Mouse (Mus musculus) lung, postnatal 0 days (tissue): ENCODE measurements around the gene Lamb1. TPM values are rescaled to one million over a fixed set of nuclear protein-coding genes. Genes with fewer than 3 reads are reported as not detected.

ENCODE experiments used
- ATAC-seq: fragments of 200-750 bp; cut with Nextera tagmentation; 2 replicates; pipeline ENCODE4 v1.8.0; 2017; ENCODE audit warnings: moderate library complexity
- DNase-seq: peaks from one replicate; pipeline ENCODE4 v3.0.0-alpha.2; 2016; ENCODE audit warnings: low spot score
- H3K27ac ChIP-seq: fragments of 300-500 bp; sonication (generic); 2 replicates; pipeline ENCODE4 v1.5.1; 2014; ENCODE audit warnings: antibody characterized with exemption, mild to moderate bottlenecking, low read length, mixed read lengths
- H3K27me3 ChIP-seq: fragments of 300-500 bp; sonication (generic); replicated peaks from 2 replicates; pipeline ENCODE4 v1.6.1; 2014; ENCODE audit warnings: low read length, mixed read lengths; ENCODE audit not compliant: insufficient read depth
- H3K36me3 ChIP-seq: fragments of 300-500 bp; sonication (generic); 2 replicates; pipeline ENCODE4 v1.6.1; 2014; ENCODE audit warnings: low read length, mixed read lengths; ENCODE audit not compliant: insufficient read depth
- H3K4me1 ChIP-seq: fragments of 300-500 bp; sonication (generic); 2 replicates; pipeline ENCODE4 v1.6.1; 2014; ENCODE audit warnings: antibody characterized with exemption, low read depth, low read length, mixed read lengths; ENCODE audit not compliant: insufficient read depth
- H3K4me2 ChIP-seq: fragments of 300-500 bp; sonication (generic); replicated peaks from 2 replicates; pipeline ENCODE4 v1.6.1; 2014; ENCODE audit warnings: low read depth, mild to moderate bottlenecking, low read length, moderate library complexity, mixed read lengths
- H3K4me3 ChIP-seq: fragments of 300-500 bp; sonication (generic); 2 replicates; pipeline ENCODE4 v1.5.1; 2014; ENCODE audit warnings: low read depth, low read length
- H3K9ac ChIP-seq: fragments of 300-500 bp; sonication (generic); replicated peaks from 2 replicates; pipeline ENCODE4 v1.6.1; 2014; ENCODE audit warnings: low read depth, mild to moderate bottlenecking
- H3K9me3 ChIP-seq: fragments of 300-500 bp; sonication (generic); 2 replicates; pipeline ENCODE4 v1.6.1; 2016; ENCODE audit warnings: low read length, mixed read lengths
- CTCF ChIP-seq: IDR thresholded peaks from 2 replicates; pipeline ENCODE4 v1.5.1; 2016; ENCODE audit warnings: antibody characterized with exemption, mild to moderate bottlenecking
- EP300 ChIP-seq: IDR thresholded peaks from 2 replicates; pipeline ENCODE4 v1.6.1; 2016; ENCODE audit warnings: antibody characterized with exemption, mild to moderate bottlenecking, control low read depth
- WGBS: fragments of 180-500 bp; shearing (Covaris S2); extraction: QIAGEN DNeasy Blood & Tissue Kit; methylation state at CpG from one replicate; pipeline ENCODE4 v1.1.7; 2014; 5-methylcytosine and 5-hydroxymethylcytosine counted together
- polyA plus RNA-seq: library from polyadenylated mRNA; unstranded; fragments of >200 nt; fragmentation: Nextera tagmentation; extraction: Ambion mirVana; gene quantifications from 2 replicates; pipeline ENCODE4 v1.2.1, GENCODE M21; 2015

Lamb1 gene
- polyA plus RNA-seq, 1 experiment from 2014 or later = 56.0 TPM

DNA sequence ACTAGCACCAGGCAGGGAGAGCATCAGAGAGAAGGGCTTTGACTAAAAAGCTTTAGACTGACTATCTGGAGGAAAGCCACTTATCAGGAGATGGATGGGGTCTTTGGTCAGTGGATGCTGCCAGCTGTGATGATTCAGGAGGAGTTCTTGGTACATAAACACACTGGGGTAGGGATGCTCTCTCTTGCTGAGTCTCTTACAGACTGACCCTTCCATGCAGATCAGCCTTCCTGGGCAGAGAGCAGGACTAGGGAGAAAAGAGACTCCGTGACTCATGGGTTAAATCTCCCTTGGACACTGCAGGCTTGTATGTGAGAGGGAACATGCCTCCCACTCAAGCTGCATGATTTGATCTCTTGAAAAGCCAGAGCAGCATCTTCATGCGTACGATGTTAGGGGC is 18.9 kb upstream of the Lamb1 start:
- 62% methylated on average over 3 of the region's 3 CpGs for WGBS
- DNase-seq (no peak), ATAC-seq (peak; percentile 19; the same call in 1 of the 2 replicates)
- Histone ChIP-seq H3K36me3 (no peaks in the 10 kb centered on the region), H3K9ac (no peak overlapping the region), H3K4me1 (no peaks in the 10 kb centered on the region), H3K4me2 (no peak overlapping the region), H3K9me3 (no peaks in the 10 kb centered on the region), H3K27ac (no peak overlapping the region), H3K27me3 (no peaks in the 10 kb centered on the region), H3K4me3 (no peak overlapping the region)
- TF ChIP-seq CTCF (no peak), EP300 (no peak)

DNA sequence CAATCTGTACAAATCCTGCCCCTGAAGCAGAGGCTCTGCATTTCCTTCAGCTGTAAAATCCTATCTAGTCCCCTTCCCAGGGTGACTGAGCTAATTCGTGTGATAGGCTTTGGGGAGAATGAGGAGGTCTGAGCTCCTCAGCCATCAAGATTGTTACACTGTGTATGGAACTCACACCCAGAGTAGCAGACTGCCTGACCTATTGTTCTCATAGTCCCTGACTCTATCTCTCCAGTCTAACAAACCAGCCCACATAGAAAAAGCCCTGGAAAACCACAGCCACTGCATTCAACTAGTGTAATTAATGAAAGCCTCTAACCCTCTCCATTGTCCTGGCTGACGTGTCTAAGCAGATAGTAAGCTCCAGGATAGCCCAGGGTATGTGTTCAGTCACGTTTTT is 18.4 kb upstream of the Lamb1 start:
- 48% methylated on average over 3 of the region's 3 CpGs for whole genome bisulfite sequencing
- Histone ChIP-seq H3K9me3 (no peaks in the 10 kb centered on the region), H3K27me3 (no peaks in the 10 kb centered on the region), H3K4me2 (no peak overlapping the region), H3K9ac (no peak overlapping the region), H3K36me3 (no peaks in the 10 kb centered on the region), H3K27ac (no peak overlapping the region), H3K4me3 (no peak overlapping the region), H3K4me1 (no peaks in the 10 kb centered on the region)
- TF ChIP-seq EP300 (no peak), CTCF (no peak)
- ATAC-seq (peak; percentile 37; the same call in 1 of the 2 replicates), DNase-seq (no peak)

GRCm38 (mm10) chr12:31248165-31248564 is 16.9 kb upstream of the Lamb1 start:
- no peak overlapping the region for H3K4me2 ChIP-seq
- H3K27ac ChIP-seq = no peak overlapping the region
- no peaks in the 10 kb centered on the region for H3K36me3 ChIP-seq
- ATAC-seq = no peak
- 36% methylated on average over 3 of the region's 3 CpGs for WGBS
- no peak for DNase-seq
- no peaks in the 10 kb centered on the region for H3K9me3 ChIP-seq
- H3K4me1 ChIP-seq = no peaks in the 10 kb centered on the region
- no peaks in the 10 kb centered on the region for H3K27me3 ChIP-seq
- no peak overlapping the region for H3K9ac ChIP-seq
- no peak overlapping the region for H3K4me3 ChIP-seq
- no peak for TF ChIP-seq CTCF

DNA sequence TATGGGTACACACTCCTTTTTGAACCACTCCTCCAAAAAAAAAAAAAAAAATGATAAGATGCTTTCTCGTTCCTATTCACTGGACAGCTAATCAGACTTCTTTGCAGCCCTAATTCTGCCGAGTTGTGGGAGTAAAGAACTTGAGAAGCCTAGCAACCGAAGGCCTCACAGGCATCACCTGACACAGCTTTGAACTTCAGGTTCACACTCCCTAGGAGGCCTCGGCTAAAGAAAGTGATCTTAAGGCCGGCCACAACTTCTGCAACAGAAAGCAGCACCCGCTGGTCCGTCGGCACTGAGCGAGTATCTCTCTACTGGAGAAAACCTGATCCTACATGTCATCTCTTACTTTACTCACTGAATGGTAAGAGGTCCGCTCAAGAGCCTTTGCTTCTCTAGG is 16.4 kb upstream of the Lamb1 start:
- H3K9me3 ChIP-seq = no peaks in the 10 kb centered on the region
- no peaks in the 10 kb centered on the region for H3K4me1 ChIP-seq
- 40% methylated on average over 10 of the region's 10 CpGs for WGBS
- no peak overlapping the region for H3K4me2 ChIP-seq
- DNase-seq = no peak
- ATAC-seq = no peak
- H3K4me3 ChIP-seq = no peak overlapping the region
- no peaks in the 10 kb centered on the region for H3K27me3 ChIP-seq
- H3K9ac ChIP-seq = no peak overlapping the region
- no peaks in the 10 kb centered on the region for H3K36me3 ChIP-seq
- no peak overlapping the region for H3K27ac ChIP-seq
- TF ChIP-seq CTCF (no peak), EP300 (no peak)

GRCm38 (mm10) chr12:31252259-31252658 is 12.8 kb upstream of the Lamb1 start:
- no peaks in the 10 kb centered on the region for H3K36me3 ChIP-seq
- no peak overlapping the region for H3K27ac ChIP-seq
- DNase-seq = peak; percentile 36
- no peak for TF ChIP-seq CTCF
- no peak for TF ChIP-seq EP300
- no peak overlapping the region for H3K4me2 ChIP-seq
- 40% methylated on average over 4 of the region's 4 CpGs for WGBS
- no peak overlapping the region for H3K4me3 ChIP-seq
- H3K9me3 ChIP-seq = no peaks in the 10 kb centered on the region
- no peaks in the 10 kb centered on the region for H3K27me3 ChIP-seq
- H3K4me1 ChIP-seq = no peaks in the 10 kb centered on the region
- ATAC-seq = no peak
- H3K9ac ChIP-seq = no peak overlapping the region

DNA sequence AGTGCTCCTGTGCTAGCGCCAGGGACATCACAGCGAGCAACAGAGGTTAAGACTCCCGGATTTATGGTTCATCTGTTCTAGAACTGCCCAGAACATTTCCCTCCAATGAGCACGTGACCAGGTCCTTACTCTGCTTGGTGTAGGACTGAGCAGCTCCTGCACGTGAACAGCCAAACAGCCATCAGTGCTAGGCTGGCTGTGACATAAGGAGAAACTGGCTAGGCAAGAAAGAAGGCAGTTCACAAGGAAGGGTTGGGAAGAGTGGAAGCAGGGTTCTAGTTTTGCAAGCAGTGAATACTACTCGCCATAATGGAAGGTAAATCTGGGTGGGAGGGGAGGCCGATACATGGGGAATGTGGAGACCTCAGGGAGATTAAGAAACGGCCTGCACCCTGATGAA is 10.1 kb upstream of the Lamb1 start:
- H3K4me3 ChIP-seq = no peak overlapping the region
- no peak overlapping the region for H3K27ac ChIP-seq
- no peaks in the 10 kb centered on the region for H3K4me1 ChIP-seq
- H3K27me3 ChIP-seq = no peaks in the 10 kb centered on the region
- no peak overlapping the region for H3K4me2 ChIP-seq
- ATAC-seq (no peak), DNase-seq (no peak)
- H3K36me3 ChIP-seq = no peaks in the 10 kb centered on the region
- H3K9me3 ChIP-seq = no peaks in the 10 kb centered on the region
- TF ChIP-seq EP300 = no peak
- no peak for TF ChIP-seq CTCF
- WGBS = 72% methylated on average over 8 of the region's 8 CpGs
- no peak overlapping the region for H3K9ac ChIP-seq

DNA sequence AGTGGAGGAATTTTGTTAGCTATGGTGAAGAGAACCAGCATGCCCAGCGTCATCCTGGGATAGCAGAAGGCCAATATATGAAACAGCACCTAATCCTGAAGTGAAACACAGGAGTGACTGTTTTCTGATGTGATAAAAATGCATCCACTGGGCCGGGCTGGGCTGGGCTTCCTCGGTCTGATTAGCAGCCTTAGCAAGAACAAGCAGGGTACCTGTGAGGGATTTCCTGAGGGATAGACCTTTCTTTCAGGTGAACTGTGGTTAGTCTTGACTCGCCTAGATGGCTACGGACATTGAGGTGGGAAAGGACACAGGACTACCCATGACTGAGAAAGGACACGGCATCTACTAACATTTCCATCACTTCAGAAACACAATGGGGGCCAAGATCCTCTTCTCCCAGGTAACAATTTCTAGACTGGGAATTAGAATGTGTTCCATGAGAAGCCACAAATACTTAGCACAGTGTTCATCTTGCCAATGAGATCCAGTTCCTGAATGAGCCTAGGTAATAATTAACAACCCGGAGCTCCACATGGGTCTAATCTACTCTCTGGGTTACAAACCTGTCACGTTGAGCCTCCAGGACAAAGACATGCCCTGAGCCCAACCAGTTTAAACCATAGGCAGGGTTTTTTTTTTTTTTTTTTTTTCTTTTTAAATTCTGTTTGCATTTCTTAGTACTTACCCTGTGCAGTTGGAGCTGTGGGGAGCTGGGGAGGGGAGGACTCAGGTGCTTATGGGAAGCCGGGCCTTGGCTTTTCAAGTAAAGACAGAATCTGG is 8.7 kb upstream of the Lamb1 start:
- 50% methylated on average over 9 of the region's 9 CpGs for WGBS
- Histone ChIP-seq H3K27ac (no peak overlapping the region), H3K4me1 (no peaks in the 10 kb centered on the region), H3K27me3 (no peaks in the 10 kb centered on the region), H3K9ac (no peak overlapping the region), H3K4me3 (no peak overlapping the region), H3K9me3 (no peaks in the 10 kb centered on the region), H3K4me2 (no peak overlapping the region), H3K36me3 (no peaks in the 10 kb centered on the region)
- ATAC-seq = peak; percentile 82
- TF ChIP-seq EP300 = no peak
- TF ChIP-seq CTCF = no peak
- DNase-seq = peak; percentile 66
